Mouse (Mus musculus): ENCODE measurements at regions not wholly inside any gene's neighbourhood (a gene's known extent, or its start where the extent isn't known, plus 50 kb on each side); places are given as distances from the start of the nearest gene placed in this dataset.

GRCm38 (mm10) chr17:83906751-83907537 lies 59.2 kb upstream of the Haao start:
- DNase-seq (ENCODE audit: extremely low spot score in 1 of 2, low spot score in 2 of 2) = no peak
- TF ChIP-seq CTCF (IDR thresholded peaks at IDR 0.05) = no peak
- H3K4me3 ChIP-seq = no peak overlapping the region
- intact Hi-C loops (cut with DNase I) = no loop called here
- no peak overlapping the region for H3K27ac ChIP-seq

GRCm38 (mm10) chr17:83903467-83903866 lies 55.7 kb upstream of the Haao start:
- peak; percentile 93 for TF ChIP-seq CTCF (IDR thresholded peaks at IDR 0.05)

GRCm38 (mm10) chr17:83902523-83902922 lies 54.8 kb upstream of the Haao start:
- intact Hi-C loops (cut with DNase I) = loop anchor here (2.0 to 5.0 kb wide), 5 partner anchors 55 to 482 kb away; no protein-coding TSS in a partner anchor
- H3K27ac ChIP-seq = no peak overlapping the region
- H3K4me3 ChIP-seq = no peak overlapping the region
- TF ChIP-seq CTCF (IDR thresholded peaks at IDR 0.05) = no peak
- no peak for DNase-seq (ENCODE audit: extremely low spot score in 1 of 2, low spot score in 2 of 2)

More at GRCm38 (mm10) chr17:83903467-83903866, 55.7 kb upstream of the Haao start:
- DNase-seq (ENCODE audit: extremely low spot score in 1 of 2, low spot score in 2 of 2) = peak; percentile 62 to 76
- no peak overlapping the region for H3K27ac ChIP-seq
- intact Hi-C loops (cut with DNase I) = loop anchor here (1.0 to 5.0 kb wide), 6 partner anchors 54 to 481 kb away; no protein-coding TSS in a partner anchor
- H3K4me3 ChIP-seq = no peak overlapping the region

GRCm38 (mm10) chr17:83902091-83902490 lies 54.3 kb upstream of the Haao start:
- intact Hi-C loops (cut with DNase I) = loop anchor here (2.0 to 5.0 kb wide), 5 partner anchors 55 to 483 kb away; no protein-coding TSS in a partner anchor
- no peak for DNase-seq (ENCODE audit: extremely low spot score in 1 of 2, low spot score in 2 of 2)
- H3K4me3 ChIP-seq = no peak overlapping the region
- no peak for TF ChIP-seq CTCF (IDR thresholded peaks at IDR 0.05)
- H3K27ac ChIP-seq = no peak overlapping the region

GRCm38 (mm10) chr17:83899588-83900152 lies 51.9 kb upstream of the Haao start:
- Histone ChIP-seq H3K4me3 (no peak overlapping the region), H3K27ac (no peak overlapping the region)
- TF ChIP-seq CTCF (IDR thresholded peaks at IDR 0.05) = no peak
- DNase-seq (ENCODE audit: extremely low spot score in 1 of 2, low spot score in 2 of 2) = no peak
- intact Hi-C loops (cut with DNase I) = loop anchor here (5.0 kb wide), 2 partner anchors 58 to 73 kb away; no protein-coding TSS in a partner anchor

GRCm38 (mm10) chr17:83898531-83898930 lies 50.8 kb upstream of the Haao start:
- Histone ChIP-seq H3K4me3 (no peak overlapping the region), H3K27ac (no peak overlapping the region)
- TF ChIP-seq CTCF (IDR thresholded peaks at IDR 0.05) = no peak
- intact Hi-C loops (cut with DNase I) = no loop called here
- DNase-seq (ENCODE audit: extremely low spot score in 1 of 2, low spot score in 2 of 2) = no peak

Measured in left cerebral cortex, adult 2 months (tissue).